Mouse (Mus musculus) adrenal gland, postnatal 25 days (tissue): Measurements from ENCODE around the gene Cryzl2. TPM values are rescaled to one million over a fixed set of nuclear protein-coding genes. Genes with fewer than 3 reads are reported as not detected.
A peak's percentile ranks its signal among the peaks of the same experiment; 100 is the strongest.

Experiments used
- DNase-seq: peaks from one replicate; pipeline ENCODE4 v3.0.0; 2021; ENCODE audit warnings: mixed read lengths
- total RNA-seq: library from RNA; stranded (reverse); gene quantifications from 2 replicates; pipeline ENCODE4 v1.2.3, GENCODE M21; 2021

The Cryzl2 gene
- total RNA-seq, 1 experiment from 2014 or later = 60.0 TPM

DNA sequence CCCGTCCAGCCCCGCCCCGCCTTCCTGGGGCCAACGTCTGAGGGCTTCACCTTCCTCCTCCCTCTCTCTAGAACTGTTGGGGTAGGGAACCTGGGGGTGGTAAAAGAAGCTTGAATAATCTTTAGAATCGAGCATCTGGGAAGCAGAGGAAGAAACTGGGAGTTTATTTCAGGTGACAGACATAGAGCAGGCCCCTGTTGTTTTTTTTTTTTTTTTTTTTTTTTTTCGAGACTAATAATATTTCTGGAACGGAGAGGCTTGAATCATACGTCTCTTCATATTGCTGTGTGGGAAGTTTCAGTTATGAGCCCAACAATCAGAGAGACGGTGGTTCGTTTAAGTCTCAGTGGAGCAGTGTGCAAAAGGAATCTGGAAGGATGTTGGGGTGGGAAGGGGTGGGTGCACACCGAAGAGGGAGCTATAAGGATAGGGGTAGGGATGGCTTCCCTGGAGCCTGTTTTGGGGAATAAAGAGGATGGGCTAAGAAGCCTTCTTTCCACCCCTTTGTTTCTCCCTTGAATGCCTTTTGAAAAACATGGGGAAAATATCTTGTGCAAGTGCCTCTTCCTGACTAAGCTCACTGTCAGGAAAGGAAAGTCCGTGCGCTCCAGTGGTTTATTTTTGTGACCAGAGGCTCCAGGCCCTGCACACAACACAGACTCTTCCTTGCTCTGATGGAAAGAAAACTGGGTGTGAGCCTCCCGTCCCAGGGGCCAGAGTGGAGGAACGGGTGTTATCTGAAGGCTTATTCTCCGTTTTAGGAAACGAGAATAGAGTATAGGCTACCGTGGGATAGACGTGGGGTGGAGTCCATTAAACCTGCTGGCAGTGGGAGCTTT, 14.4 kb upstream of the Cryzl2 start:
- DNase-seq = no peak

DNA sequence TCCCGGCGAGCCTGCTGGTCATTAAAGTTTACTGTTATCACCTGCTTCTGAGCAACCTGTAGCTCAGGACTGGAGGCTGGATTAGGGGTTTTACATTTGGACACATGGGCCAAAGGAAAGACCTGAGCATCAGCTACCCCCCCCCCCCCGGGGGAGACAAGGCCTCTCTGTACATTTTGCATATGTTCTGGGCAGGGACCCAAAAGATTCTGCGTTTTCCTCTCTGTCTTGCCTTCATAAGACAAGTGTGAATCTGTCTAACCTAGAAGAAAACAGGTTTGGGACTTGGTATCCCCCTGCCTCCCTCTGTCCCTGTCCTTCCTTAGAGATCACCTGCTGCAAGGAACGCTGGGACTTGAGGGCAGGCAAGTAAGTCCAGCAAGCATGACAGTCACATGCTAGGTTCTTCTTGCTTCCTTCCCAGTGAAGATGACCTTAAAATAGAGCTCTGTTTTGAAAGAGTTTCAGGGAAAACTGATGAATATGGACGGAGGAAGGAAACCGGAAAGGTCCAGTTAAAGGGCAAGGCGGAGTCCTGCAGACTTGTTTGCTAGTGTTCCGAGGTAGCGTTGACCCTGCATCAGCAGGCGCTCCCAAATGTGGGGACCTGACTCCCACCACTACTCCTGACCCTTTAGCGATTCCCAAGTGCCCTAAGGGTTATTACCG, 13.6 kb upstream of the Cryzl2 start:
- no peak for DNase-seq

DNA sequence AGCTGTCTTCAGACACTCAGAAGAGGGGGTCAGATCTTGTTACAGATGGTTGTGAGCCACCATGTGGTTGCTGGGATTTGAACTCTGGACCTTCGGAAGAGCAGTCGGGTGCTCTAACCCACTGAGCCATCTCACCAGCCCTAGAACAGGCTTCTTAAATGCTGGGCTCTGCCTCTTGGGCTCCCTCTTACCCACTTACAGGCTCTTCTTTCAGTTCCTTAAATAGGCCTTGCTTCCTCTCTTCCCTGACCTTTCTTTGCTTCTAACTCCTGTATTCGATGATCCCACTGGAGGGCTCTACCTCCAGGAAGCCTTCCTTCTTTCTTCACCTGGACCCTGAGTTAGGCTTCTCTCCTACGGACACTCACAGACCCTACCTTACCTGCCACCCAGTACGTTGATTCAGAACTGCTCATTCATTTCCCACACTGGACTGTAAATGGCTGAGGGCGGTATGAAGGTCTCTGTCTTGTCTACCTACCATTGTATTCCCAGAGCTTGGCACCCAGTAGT, 12.9 kb upstream of the Cryzl2 start:
- no peak for DNase-seq

DNA sequence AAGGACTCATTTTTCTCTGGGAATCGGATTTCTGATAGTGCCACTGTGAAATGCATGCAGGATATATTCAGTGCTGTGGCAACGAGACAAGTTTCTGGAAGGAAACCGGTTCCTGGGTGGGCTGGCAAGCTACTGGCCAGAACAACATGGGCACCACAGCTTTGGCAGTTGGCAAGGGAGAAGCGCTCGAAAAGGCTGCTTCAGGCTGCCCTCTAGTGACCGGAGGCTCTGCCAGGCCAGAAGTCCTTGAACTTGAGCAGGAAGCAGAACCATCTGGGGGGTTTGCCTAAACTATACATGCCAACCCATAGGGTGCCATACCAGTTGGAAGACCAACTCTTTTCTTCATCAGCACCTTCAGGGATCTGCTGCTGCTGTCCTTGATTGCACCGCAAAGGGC, 12.1 kb upstream of the Cryzl2 start:
- DNase-seq = peak; percentile 64

DNA sequence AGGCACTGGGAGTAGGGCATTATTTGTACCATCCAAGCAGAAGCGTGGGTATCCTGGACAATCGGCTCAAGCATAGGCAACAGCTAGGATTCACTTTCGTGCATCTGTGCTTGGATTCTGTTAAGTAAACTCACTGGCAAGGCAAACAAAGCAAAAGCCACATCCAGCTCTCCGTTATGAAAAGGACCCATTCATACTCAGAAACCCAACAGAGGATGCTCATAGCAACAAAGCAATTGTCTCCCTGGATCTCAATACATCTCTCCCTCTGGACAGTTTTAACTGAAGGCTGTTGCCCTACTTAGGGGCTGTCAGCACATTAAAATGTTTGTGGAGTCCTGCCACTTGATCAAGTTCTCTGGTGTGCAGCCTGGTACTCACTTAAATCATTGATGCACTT, 11.2 kb upstream of the Cryzl2 start:
- DNase-seq = no peak

DNA sequence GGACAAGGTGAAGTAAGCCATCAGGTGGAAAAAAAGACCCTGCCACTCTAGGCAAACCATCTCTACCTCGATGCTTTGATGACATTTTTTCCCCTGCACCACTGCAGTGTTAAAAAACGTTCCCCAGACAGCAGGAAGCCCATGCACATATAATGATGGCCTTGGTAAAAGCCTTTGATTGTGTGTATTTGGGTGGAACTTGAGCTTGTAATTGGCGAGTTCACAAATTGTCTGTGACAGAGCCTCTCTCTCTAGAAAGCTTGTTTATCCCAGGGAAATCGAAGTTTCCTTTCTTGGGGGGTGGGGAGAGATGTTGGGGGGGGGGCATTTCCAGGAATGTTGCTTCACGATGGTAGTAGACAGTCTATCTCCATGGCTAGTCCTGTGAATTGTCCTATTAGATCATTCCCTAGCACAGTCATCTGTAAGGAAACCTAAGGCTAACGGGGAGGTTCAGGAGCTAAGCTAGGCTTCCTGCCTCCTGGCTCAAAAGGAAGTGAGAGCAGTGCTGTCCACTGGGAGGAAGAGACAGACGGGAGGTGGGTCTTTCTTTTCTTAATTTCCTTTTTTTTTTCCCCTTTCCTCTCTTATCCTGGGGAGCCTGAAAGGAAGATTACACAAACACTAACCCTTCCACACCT, 10.1 kb upstream of the Cryzl2 start:
- DNase-seq = no peak

DNA sequence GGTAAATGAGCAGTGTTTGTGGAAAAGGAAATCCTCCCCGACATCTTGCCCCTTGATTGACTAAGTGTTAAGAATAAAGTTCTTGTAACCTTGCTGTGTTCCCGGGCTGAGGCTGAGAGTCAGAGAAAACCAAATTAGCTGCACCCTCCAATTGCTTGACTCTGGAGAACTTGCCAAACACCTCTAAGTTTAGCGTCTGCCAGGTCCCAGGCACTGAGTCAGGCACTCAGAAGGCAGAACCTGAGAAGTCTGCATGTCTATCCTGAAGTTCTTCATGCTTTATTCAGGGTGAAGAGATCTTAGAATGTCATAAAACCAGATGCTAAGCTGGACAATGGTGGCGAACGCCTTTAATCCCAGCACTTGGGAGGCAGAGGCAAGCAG, 9.6 kb upstream of the Cryzl2 start:
- no peak for DNase-seq

DNA sequence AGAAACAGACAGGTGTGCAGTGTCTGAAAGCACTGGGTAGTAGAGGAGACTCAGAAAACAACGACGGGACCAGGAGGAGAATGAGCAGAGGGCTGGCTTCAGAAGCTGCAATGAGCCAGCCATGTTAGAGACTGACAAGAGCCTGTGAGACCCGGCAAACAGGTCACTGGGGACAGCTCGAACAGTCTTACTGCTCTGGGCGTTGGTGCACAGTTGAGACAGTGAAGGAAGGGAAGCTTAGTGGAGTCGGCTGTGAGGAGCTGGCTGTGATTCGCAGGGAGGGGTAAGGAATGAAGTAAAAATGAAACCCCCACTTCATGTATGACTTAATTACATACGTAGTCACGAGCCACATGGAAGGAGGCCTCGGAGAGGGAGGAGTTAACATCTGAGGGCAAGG, 8.8 kb upstream of the Cryzl2 start:
- DNase-seq = no peak

DNA sequence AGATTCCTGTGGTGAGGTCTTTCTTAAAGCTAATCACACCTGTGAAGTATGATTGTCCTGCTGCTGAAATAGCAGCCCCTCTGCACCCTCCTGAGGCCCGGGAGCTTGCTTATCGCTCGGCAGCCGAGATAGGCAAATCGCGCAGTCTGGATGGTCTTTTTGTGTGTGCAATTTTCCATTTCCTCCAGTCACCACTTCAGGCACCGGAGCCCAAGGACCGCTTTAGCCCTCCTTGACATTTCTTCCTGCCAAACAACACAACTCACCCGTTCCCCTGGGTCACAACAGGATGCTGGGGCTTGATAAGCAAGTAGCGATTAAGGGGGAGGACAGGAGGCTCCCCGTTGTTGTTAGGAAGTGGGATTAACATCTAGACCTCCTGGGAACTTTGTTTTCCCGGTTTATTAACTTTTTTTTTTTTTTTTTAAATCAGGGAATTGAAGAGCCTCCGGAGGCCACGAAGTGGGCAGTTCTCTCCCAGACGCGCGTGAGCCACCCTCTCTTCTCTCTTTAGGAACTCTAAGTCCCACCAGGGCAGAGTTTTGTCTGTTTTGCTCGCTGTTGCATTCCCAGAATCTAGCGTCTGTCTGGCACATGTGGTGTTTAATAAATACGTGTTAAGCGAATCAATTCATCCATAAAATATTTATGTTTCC, 8.3 kb upstream of the Cryzl2 start:
- peak; percentile 12 for DNase-seq

DNA sequence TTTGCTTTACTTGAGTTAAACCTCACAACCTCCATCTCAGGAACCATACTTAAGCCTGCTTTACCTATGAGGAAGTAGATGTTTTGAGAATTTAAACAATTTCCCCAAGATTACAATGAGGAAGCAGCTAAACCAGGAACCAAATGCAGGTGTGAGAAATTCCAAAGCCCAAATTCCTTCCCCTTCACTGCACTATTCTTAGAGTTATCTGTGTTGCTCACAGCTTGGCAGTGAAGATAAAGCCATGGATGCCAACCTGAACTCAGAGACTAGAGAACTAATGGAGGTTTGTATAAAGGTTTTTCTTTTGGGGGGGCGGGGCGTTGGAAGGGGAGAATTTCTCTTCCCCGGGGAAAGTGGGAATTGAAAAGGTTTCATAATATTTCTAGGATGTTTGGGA, 6.1 kb upstream of the Cryzl2 start:
- DNase-seq = no peak

DNA sequence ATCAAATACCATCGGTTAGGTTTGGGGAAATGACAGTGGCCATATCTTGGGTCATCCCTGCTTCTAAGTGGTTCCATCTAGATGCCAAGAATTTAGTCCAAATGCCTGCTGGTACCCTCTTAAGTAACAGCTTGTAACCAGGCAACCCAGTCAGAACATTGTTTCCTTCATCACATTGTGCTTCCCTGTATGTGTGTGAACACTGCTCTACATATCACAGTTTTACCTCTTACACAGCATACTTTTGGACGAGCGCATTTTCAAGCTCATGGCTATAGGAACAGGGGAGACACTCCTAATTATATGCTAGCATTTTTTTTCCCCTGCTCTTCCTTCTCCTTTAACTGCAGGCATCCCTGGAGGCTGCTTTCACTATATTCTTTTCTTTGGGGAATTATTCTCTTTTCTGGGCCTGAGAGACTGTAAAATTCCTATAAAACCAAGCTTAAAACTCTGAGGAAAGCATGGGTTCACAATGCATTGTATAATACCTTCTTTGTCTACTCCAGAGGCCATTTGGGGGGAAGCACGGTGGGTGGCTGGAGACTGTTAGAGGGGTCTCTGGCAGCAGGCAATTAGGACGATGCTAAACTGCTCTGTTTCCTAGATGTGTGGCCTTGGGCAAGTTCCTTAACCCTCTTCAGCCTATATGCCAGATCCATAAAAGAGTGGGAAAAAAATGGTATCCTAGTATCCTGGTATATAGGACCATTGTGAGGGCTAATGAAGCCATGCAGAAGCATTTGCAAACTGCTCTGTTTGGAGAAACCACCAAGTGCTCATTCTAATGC, 5.4 kb upstream of the Cryzl2 start:
- DNase-seq = no peak

DNA sequence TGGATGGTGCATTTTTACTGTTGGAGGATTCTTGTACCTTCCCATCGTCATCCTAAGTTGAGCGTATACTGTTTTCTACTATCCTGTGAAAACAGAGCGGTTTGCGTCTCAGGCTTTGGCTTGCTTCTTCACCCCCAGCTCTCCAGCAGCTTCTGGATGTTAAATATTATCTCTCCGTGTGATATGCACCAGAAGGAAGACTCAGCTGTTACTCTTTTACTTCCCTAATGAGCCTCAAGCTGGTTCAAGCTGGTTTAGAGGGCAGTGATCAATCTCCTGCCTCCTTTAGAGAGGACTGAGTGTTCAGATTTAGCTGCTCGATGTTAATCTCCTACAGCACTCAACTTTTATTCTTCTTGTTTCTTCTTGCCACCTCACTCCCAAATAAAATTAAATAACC, 3.5 kb upstream of the Cryzl2 start:
- DNase-seq = no peak

DNA sequence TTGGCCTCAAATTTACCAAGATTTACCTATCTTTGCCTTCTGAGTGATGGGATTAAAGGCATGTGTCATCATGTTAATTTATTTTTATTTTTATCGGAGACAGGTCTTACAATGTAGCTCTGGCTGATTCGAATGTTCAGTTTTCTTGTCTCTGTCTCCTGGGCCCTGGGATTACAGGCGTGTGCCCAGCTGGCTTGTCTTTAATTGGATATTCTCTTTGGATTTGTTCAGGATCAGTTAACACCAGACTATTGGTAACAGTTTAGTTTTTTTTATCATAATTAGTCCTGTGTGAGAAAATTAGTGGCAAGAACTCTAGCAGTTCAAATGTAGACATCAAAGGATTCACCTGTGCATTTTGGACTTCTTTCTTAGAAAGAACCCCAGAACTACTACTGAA, 588 bp upstream of the Cryzl2 start:
- DNase-seq = no peak

DNA sequence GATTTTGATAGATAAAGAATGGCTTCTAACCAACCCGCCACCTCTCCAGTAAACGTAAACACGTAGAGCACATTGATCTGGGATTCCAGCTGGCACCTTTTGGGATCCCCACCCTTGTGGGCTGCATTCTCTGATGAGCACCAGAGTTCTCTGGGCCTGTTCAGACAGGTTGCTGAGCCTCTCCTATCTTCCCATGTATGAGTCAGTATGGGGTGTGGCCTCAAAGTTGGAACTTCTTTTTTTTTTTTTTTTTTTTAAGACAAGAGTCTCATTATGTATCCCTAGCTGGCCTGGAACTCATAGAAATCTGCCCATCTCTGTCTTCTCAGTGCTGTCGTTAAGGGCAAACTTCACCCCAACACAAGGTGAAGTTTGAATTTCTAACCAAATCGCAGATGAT, 1.5 kb downstream of the Cryzl2 start:
- DNase-seq = no peak

DNA sequence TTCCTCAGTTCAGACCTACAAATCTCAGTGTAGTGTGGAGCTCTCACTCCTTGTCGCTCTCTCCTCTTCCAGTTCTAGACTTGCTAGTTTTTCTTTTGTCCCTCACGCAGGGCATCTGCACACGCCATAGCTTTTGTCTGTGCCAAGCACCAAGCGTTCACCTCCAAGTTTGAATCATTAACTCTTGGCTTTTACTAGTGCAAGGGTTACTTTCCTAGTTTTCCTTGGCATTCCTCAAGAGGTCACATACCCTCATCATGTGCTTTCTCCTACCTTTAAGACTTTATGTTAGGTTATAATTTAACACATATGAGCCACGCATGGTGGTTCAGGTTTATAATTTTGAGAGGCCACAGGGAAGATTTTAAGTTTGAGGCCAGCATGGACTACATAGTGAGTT, 2.9 kb downstream of the Cryzl2 start:
- DNase-seq = no peak

DNA sequence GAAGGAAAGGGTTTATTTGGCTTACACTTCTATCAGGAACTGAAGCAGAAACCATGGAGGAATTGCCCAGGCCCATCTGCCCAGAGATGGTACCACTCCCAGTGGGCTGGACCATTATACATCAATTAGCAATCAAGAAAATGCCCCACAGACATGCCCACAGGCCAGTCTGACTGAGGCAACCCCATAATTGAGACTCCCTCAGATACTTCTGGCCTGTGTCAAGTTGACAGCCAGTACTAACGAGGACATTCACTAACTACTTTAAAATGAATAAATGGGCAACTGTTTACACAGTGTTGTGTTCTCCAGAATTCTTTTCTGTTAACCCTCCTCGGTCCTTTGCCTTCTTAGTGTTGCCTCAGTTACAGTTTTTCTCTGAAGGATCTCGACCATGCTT, 4.0 kb downstream of the Cryzl2 start:
- DNase-seq = no peak

DNA sequence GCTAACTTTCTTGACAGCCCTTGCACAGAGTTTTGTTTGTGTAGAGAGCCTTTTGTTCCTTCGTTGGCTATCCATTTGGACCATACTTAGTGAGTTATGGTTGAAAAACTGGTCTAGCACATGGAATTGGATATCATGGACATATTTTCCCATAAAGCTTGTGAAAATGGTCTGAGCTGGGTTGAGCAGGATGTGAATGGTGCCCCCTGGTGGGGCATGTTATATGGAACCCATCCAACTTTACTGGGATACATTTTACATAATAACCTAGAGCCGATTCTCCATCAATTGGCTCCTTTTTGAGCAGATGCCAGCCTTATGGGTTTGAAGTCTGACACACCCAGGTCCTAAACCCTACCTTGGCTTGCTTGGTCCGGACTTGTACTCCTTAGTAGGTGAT, 6.8 kb downstream of the Cryzl2 start:
- DNase-seq = peak; percentile 42

DNA sequence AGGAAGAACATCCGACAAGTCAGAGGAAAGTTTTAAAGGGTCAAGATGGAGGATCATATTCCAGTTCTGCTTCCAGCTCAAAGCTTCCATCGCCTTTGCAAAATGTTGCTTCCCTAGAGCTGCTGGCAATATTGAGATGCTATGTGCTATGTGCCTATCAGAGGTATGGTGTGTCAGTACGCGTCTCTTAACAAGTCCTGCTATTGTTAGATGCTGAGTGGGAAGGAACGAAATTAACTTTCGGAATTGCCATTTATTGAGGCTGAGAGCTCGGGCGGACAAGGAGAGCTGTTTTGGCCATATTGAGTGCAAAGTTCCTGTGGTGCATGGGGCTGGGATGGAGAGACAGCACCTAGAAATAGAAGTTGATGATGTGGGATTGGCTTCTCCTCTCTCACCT, 9.5 kb downstream of the Cryzl2 start:
- no peak for DNase-seq

DNA sequence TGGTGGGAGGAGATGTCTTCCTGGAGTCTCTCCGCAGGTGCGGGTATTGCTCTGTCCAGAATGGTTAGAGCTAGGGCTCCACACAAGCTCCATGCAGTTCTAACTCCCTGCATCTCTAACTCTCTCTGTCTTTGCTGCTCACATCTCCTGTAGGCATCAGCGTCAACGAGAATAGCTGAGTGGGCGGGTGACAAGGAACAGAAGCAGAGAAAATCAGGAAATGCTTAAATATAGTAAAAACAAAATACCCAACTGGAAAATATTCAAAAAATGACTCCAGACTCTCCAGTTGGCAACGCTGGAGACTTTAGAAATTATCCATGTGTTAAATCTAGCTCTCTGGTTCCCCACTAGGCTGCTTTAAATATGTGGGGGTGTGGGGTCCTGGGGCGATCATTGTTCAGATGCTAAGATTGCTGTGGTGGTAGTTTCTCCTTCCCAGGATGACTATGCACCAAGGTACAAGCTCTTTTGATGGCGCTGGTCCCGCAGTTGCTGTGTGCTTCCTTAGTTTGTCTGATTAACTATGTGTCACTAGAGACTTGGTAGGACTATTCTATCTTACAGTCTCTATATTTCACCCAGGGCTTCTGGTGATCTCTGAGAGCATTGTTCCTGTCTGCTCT, 12.5 kb downstream of the Cryzl2 start:
- DNase-seq = no peak

DNA sequence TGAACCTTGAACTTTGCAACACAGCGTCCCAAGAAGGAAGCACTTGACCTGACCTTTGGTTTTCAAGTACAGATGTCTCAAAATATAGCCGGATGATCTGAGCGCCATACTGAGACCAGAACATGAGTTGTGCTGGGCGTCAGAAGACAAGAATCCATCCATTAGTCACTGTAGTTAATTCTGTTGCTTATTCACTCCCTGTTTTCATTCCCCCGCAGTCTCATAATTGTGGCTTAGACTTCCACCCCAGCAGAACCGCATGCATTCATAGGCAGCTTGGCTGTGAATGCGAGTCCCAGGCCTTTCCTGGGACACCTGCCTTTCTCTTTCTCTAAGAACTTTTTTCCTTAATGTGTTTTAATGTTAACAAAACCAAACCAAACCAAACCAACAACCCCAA, 14.3 kb downstream of the Cryzl2 start:
- DNase-seq = no peak

DNA sequence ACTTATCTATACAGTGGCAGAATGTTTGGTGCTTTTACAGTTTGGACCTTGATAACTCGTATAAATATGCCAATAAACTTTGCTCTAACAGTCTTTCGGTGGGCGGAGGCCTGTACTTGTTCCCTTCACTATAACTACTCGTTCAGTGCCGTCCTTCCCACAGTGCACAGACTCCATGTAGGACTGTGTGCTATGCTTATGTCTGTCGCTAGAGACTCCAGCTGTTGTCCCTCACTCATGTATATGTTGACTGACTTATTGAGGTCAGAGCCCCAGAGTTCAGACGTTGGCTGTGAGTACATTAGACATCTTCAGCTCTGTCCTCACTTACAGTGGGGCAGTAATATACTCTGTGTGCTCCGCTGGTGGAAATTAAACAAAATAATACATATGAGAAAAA, 16.5 kb downstream of the Cryzl2 start:
- no peak for DNase-seq

DNA sequence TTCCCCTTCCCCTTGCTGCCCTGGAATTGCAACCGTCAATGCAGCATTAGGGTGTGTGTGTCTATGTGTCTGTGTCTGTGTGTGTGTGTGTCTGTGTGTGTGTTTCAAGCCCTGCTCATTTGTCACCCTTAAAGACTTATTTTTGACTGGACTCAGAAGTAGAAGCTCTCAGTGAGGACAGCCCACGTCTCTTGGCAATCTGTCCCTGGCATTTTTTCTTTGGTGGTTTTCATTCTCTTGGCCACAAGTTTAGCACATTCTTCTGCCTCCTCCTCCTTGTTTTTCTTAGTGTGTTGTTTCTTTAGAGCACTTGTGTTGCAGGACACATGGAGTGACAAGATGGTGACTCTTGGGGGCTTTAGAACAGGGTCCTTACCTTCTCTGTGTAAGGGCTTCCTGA, 17.9 kb downstream of the Cryzl2 start:
- no peak for DNase-seq
